In genomic region chr15:78403896-78404295, GRCm38 (mm10) we compare ENCODE assay signal across 8 mouse cellular contexts. TPM values are rescaled to one million over a fixed set of nuclear protein-coding genes. Genes with fewer than 3 reads are reported as not detected.
DNase-seq lines count a peak whose midpoint lies in the region; ATAC-seq and TF ChIP-seq lines count a peak whose summit lies in the region.

No protein-coding gene starts in this region.

- H3K36me3 ChIP-seq in hindbrain, embryonic 13.5 days = no peaks in the 10 kb centered on the region
- no peaks in the 10 kb centered on the region for H3K36me3 ChIP-seq in liver, embryonic 14.5 days (replicated peaks; ENCODE audit: control insufficient read depth, insufficient read depth, low read depth)

- peak overlapping the region; percentile 36; the same call in 1 of the 2 replicates for H3K27ac ChIP-seq in hindbrain, embryonic 13.5 days
- H3K27ac ChIP-seq in liver, embryonic 14.5 days = peak overlapping the region; percentile 55

- no peak overlapping the region for H3K9ac ChIP-seq in hindbrain, embryonic 13.5 days
- H3K9ac ChIP-seq in liver, embryonic 14.5 days (replicated peaks) = peak overlapping the region; percentile 93

- no peaks in the 10 kb centered on the region for H3K9me3 ChIP-seq in hindbrain, embryonic 13.5 days
- no peaks in the 10 kb centered on the region for H3K9me3 ChIP-seq in liver, embryonic 14.5 days (ENCODE audit: control insufficient read depth, low read length)

- H3K27me3 ChIP-seq in hindbrain, embryonic 13.5 days = peaks cover 14% of the 10 kb centered on the region
- no peaks in the 10 kb centered on the region for H3K27me3 ChIP-seq in liver, embryonic 14.5 days (ENCODE audit: control insufficient read depth, insufficient read depth, low read length)

- peak; percentile 49 for DNase-seq in cerebellum, adult 9-11 months
- DNase-seq in cerebellum, adult 8-10 months = no peak
- peak; percentile 58 for DNase-seq in right cerebral cortex, postnatal 4 days
- DNase-seq in right cerebral cortex, postnatal 25 days = no peak
- no peak for DNase-seq in liver, embryonic 14.5 days (ENCODE audit: low read depth in 3 of 3, low spot score in 3 of 3)
- DNase-seq in testis, postnatal 10 days (ENCODE audit: low spot score) = peak; percentile 86
- no peak for DNase-seq in thymus, postnatal 4 days

- 35% methylated on average over 1 of the region's 1 CpGs for WGBS in hindbrain, embryonic 13.5 days
- WGBS in liver, embryonic 14.5 days (ENCODE audit: insufficient replicate concordance) = 75% methylated on average over 1 of the region's 1 CpGs

- no peak for TF ChIP-seq CTCF in liver, embryonic 14.5 days (IDR thresholded peaks at IDR 0.05; ENCODE audit: low read depth)

- H3K4me2 ChIP-seq in hindbrain, embryonic 13.5 days = peak overlapping the region; percentile 11; the same call in 1 of the 2 replicates
- peak overlapping the region; percentile 92 for H3K4me2 ChIP-seq in liver, embryonic 14.5 days (ENCODE audit: low read depth)

- H3K4me1 ChIP-seq in hindbrain, embryonic 13.5 days (replicated peaks) = peaks cover 61% of the 10 kb centered on the region
- peaks cover 29 to 51% of the 10 kb centered on the region in 2 experiments for H3K4me1 ChIP-seq in liver, embryonic 14.5 days (replicated peaks; ENCODE audit: control insufficient read depth in 2 of 2, insufficient read depth in 2 of 2, low read length in 1 of 2)

- ATAC-seq in hindbrain, embryonic 13.5 days (ENCODE audit: low FRiP score) = no peak
- no peak for ATAC-seq in liver, embryonic 14.5 days (ENCODE audit: insufficient read depth)

- TF ChIP-seq EP300 in liver, embryonic 14.5 days (IDR thresholded peaks at IDR 0.05; ENCODE audit: low read depth) = no peak

- no peak overlapping the region for H3K4me3 ChIP-seq in hindbrain, embryonic 13.5 days
- H3K4me3 ChIP-seq in liver, embryonic 14.5 days (ENCODE audit: insufficient read depth in 1 of 2, low read depth in 2 of 2, low read length in 2 of 2) = peak overlapping the region; percentile 22 to 37

RNA-seq across cellular contexts. Expression of gene Tst, which starts 1.8 kb away (rescaled TPM):
- 10.7 and 17.0 TPM in 2 replicates for polyA plus RNA-seq in hindbrain, embryonic 13.5 days (2015; fragmentation: Nextera tagmentation; extraction: Ambion mirVana)
- polyA plus RNA-seq in liver, embryonic 14.5 days (2012; rRNA removed) = 90.5 and 90.6 TPM in 2 replicates
- polyA plus RNA-seq in liver, embryonic 14.5 days (2014; fragmentation: Nextera tagmentation; extraction: Ambion mirVana) = 168 and 179 TPM in 2 replicates

RNA-seq across cellular contexts. Expression of gene Mpst, which starts 2.3 kb away (rescaled TPM):
- 2.2 and 3.1 TPM in 2 replicates for polyA plus RNA-seq in hindbrain, embryonic 13.5 days (2015; fragmentation: Nextera tagmentation; extraction: Ambion mirVana)
- polyA plus RNA-seq in liver, embryonic 14.5 days (2012; rRNA removed) = 90.7 and 101 TPM in 2 replicates
- polyA plus RNA-seq in liver, embryonic 14.5 days (2014; fragmentation: Nextera tagmentation; extraction: Ambion mirVana) = 6.0 and 6.8 TPM in 2 replicates

RNA-seq across cellular contexts. Expression of gene Tex33, which starts 8.2 kb away (rescaled TPM):
- polyA plus RNA-seq in hindbrain, embryonic 13.5 days (2015; fragmentation: Nextera tagmentation; extraction: Ambion mirVana) = not detected in 2 replicates
- 0.08 TPM in 1 of 2 replicates, not detected in the other for polyA plus RNA-seq in liver, embryonic 14.5 days (2012; rRNA removed)
- not detected in 2 replicates for polyA plus RNA-seq in liver, embryonic 14.5 days (2014; fragmentation: Nextera tagmentation; extraction: Ambion mirVana)

RNA-seq across cellular contexts. Expression of gene Kctd17, which starts 24.5 kb away (rescaled TPM):
- polyA plus RNA-seq in hindbrain, embryonic 13.5 days (2015; fragmentation: Nextera tagmentation; extraction: Ambion mirVana) = 114 and 116 TPM in 2 replicates
- 7.1 and 8.7 TPM in 2 replicates for polyA plus RNA-seq in liver, embryonic 14.5 days (2012; rRNA removed)
- 3.0 and 3.3 TPM in 2 replicates for polyA plus RNA-seq in liver, embryonic 14.5 days (2014; fragmentation: Nextera tagmentation; extraction: Ambion mirVana)

Comparison
In these comparisons a context has a peak if more than half of its experiments do, and no peak if none do; other contexts are left out.
1. DNase-seq: peak in cerebellum, adult 9-11 months (single experiment), right cerebral cortex, postnatal 4 days (single experiment) and testis, postnatal 10 days (single experiment); none in cerebellum, adult 8-10 months (single experiment), right cerebral cortex, postnatal 25 days (single experiment), liver, embryonic 14.5 days (0 of 3) and thymus, postnatal 4 days (single experiment).